Mouse (Mus musculus) central nervous system, embryonic 14 days (tissue): ENCODE measurements around the gene Uhrf1. TPM values are rescaled to one million over a fixed set of nuclear protein-coding genes. Genes with fewer than 3 reads are reported as not detected.

Experiments
- polyA plus RNA-seq: library from polyadenylated mRNA; depleted of rRNA; stranded (reverse); fragments of >200 nt; gene quantifications from 2 replicates; pipeline ENCODE4 v1.2.3, GENCODE M21; 2012; rRNA removed

The Uhrf1 gene
- 51.9 and 57.4 TPM in 2 replicates for polyA plus RNA-seq

GRCm38 (mm10) chr17:56303160-56303846 is at the start of gene Uhrf1:
TSS of gene Uhrf1 (plus strand) at chr17:56303321.

GRCm38 (mm10) chr17:56256239-56256881 is 46.8 kb upstream of the Uhrf1 start, which contains the start of gene Fem1a:
TSS of gene Fem1a (plus strand) at chr17:56256810.

GRCm38 (mm10) chr17:56276643-56277566 is 26.2 kb upstream of the Uhrf1 start, which contains the start of gene Ticam1:
TSS of gene Ticam1 (minus strand) at chr17:56276786.

GRCm38 (mm10) chr17:56292531-56293222 is 10.4 kb upstream of the Uhrf1 start, which contains the start of gene Plin3:
TSS of gene Plin3 (minus strand) at chr17:56292873.

GRCm38 (mm10) chr17:56300186-56300585 is 2.9 kb upstream of the Uhrf1 start, which contains the start of gene Arrdc5:
TSS of gene Arrdc5 (minus strand) at chr17:56300286.

GRCm38 (mm10) chr17:56325450-56326152 is 22.5 kb downstream of the Uhrf1 start, which contains the start of gene Kdm4b:
TSS of gene Kdm4b (plus strand) at chr17:56326062.

Other genes starting within 250 kb of the Uhrf1 start
- gene Ubxn6, start 228.3 kb upstream of the Uhrf1 start, polyA plus RNA-seq, result 92.1 and 99.5 TPM in 2 replicates
- gene Hdgfl2, start 223.7 kb upstream of the Uhrf1 start, polyA plus RNA-seq, result 142 and 163 TPM in 2 replicates
- gene Plin4, start 193.5 kb upstream of the Uhrf1 start, polyA plus RNA-seq, result 0.09 and 0.10 TPM in 2 replicates
- gene Plin5, start 185.7 kb upstream of the Uhrf1 start, polyA plus RNA-seq, result 0.32 and 0.51 TPM in 2 replicates
- gene Lrg1, start 181.3 kb upstream of the Uhrf1 start, polyA plus RNA-seq, result 0.05 and 0.20 TPM in 2 replicates
- 28.0 and 28.1 TPM in 2 replicates for gene Sema6b, start 163.0 kb upstream of the Uhrf1 start, polyA plus RNA-seq
- gene Tnfaip8l1, start 140.8 kb upstream of the Uhrf1 start, polyA plus RNA-seq, result 7.1 and 8.0 TPM in 2 replicates
- gene Mydgf, start 119.4 kb upstream of the Uhrf1 start, polyA plus RNA-seq, result 46.5 and 54.4 TPM in 2 replicates
- gene Dpp9, start 84.4 kb upstream of the Uhrf1 start, polyA plus RNA-seq, result 49.6 and 51.1 TPM in 2 replicates
- 21.2 and 22.7 TPM in 2 replicates for gene Fem1a, start 46.5 kb upstream of the Uhrf1 start, polyA plus RNA-seq
- gene Ticam1, start 26.5 kb upstream of the Uhrf1 start, polyA plus RNA-seq, result 3.4 and 4.1 TPM in 2 replicates
- gene Plin3, start 10.4 kb upstream of the Uhrf1 start, polyA plus RNA-seq, result 8.4 and 12.6 TPM in 2 replicates
- gene Arrdc5, start 3.0 kb upstream of the Uhrf1 start, polyA plus RNA-seq, result not detected in 2 replicates
- gene Kdm4b, start 22.7 kb downstream of the Uhrf1 start, polyA plus RNA-seq, result 60.9 and 62.1 TPM in 2 replicates
- 1,167 and 1,339 TPM in 2 replicates for gene Ptprs, start 173.2 kb downstream of the Uhrf1 start, polyA plus RNA-seq
- 0.06 TPM in 1 of 2 replicates, not detected in the other for gene Znrf4, start 209.1 kb downstream of the Uhrf1 start, polyA plus RNA-seq